Mouse (Mus musculus): ENCODE data around the gene Tecr.

GRCm38 (mm10) chr8:83596369-83596768 is 11.4 kb downstream of the Tecr start:
- TF ChIP-seq CTCF (IDR thresholded peaks at IDR 0.05; ENCODE audit: low read depth) (peak; percentile 45), EP300 (IDR thresholded peaks at IDR 0.05; ENCODE audit: low read depth) (no peak)

Measured in heart, postnatal 0 days (tissue).